Mouse (Mus musculus) olfactory bulb, adult 2 months (tissue): ENCODE data around the gene Arap1.

Experiments used
- CTCF ChIP-seq: fragments of 200-500 bp; IDR thresholded peaks from 2 replicates; pipeline ENCODE4 v1.5.1; 2012; ENCODE audit warnings: low read depth, mild to moderate bottlenecking, low read length, moderate library complexity; ENCODE audit not compliant: insufficient read depth
- POLR2A ChIP-seq: fragments of 200-500 bp; IDR thresholded peaks from 2 replicates; pipeline ENCODE4 v1.6.1; 2012; ENCODE audit warnings: mild to moderate bottlenecking, low read depth, low read length, moderate library complexity; ENCODE audit not compliant: insufficient read depth

DNA sequence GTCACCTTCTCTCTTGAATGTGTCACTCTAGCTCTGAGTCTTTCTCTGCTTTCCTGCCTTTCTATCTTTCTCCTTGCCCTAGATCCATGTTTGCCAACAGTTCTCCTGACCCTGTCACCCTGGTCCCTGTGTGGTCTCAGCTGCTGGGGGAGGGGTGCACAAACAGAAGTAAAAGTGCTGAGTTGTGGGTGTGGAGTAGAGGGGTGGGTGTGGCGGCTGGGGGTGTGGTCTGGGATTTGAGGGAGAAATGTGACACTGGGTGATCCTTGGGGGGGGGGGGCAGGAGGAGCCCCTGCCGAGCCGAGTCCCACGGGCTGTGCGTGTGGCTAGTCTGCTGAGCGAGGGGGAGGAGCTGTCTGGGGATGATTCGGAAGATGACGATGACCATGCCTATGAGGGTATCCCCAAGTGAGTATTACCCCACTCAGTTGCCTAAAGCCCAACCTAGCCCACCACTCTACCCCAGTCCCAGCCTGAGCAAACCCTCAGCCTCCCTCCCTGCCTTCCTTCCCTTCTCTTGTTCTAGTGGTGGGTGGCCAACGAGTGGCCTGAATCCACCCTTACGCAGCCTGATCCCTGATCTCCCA, 38.1 kb downstream of the Arap1 start:
- TF ChIP-seq POLR2A (no peak), CTCF (no peak)
